Mouse (Mus musculus) bone marrow macrophage, adult 2 months (primary cell): Measurements from ENCODE around the gene Terb2. TPM values are rescaled to one million over a fixed set of nuclear protein-coding genes. Genes with fewer than 3 reads are reported as not detected.

ENCODE experiments used
- H3K27ac ChIP-seq: 2 replicates; pipeline ENCODE4 v1.5.1; 2012; ENCODE audit warnings: low read depth, low read length; ENCODE audit not compliant: insufficient read depth
- H3K4me1 ChIP-seq: 2 replicates; pipeline ENCODE4 v1.6.1; 2012; ENCODE audit warnings: low read length; ENCODE audit not compliant: control insufficient read depth, insufficient read depth
- H3K4me3 ChIP-seq: 2 replicates; pipeline ENCODE4 v1.5.1; 2012; ENCODE audit warnings: mild to moderate bottlenecking, low read length, moderate library complexity; ENCODE audit not compliant: insufficient read depth
- CTCF ChIP-seq: IDR thresholded peaks from 2 replicates; pipeline ENCODE4 v1.5.1; 2012; ENCODE audit warnings: low read depth, mild to moderate bottlenecking, low read length, moderate library complexity
- POLR2A ChIP-seq: IDR thresholded peaks from 2 replicates; pipeline ENCODE4 v1.6.1; 2012; ENCODE audit warnings: mild to moderate bottlenecking, low read depth, low read length, borderline replicate concordance
- polyA plus RNA-seq: library from polyadenylated mRNA; stranded (reverse); fragments of >200 nt; gene quantifications from 2 replicates; pipeline ENCODE4 v1.2.4, GENCODE M21; 2012; ENCODE audit not compliant: missing spikeins, insufficient read depth, insufficient read length

The Terb2 gene
- polyA plus RNA-seq, 1 experiment: not detected

- H3K4me1 ChIP-seq: peaks cover 23% of the 10 kb centered on the region
- TF ChIP-seq CTCF (no peak), POLR2A (no peak)
- H3K4me3 ChIP-seq: no peak overlapping the region
- no peak overlapping the region for H3K27ac ChIP-seq
Observed at GRCm38 (mm10) chr2:122241935-122242334, 55.9 kb downstream of the Terb2 start.

DNA sequence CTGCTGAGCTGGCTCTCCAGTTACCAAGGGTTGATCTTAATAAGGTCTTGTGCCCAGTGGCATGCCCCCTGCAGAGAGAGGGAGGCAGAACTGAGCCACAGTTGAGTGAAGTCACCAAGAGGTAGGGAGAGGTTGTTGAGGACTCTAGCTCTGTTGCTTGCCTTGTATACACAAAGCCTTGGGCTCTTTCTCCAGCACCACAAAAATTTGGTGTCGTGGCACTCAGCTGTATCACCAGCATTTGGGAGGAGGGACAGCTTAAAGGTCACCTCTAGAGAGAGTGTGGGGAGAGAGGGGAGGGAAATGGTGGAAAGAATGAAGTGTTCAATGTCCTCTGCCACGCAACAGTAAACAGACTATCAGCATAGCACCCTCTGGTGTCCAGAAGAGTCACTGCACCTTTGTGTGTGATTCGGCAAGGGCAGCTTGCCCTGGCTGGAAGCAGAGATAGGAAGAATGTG is 57.6 kb downstream of the Terb2 start:
- no peak overlapping the region for H3K27ac ChIP-seq
- peaks cover 17% of the 10 kb centered on the region for H3K4me1 ChIP-seq
- TF ChIP-seq CTCF (peak; percentile 79; the same call in 1 of the 2 replicates), POLR2A (no peak)
- no peak overlapping the region for H3K4me3 ChIP-seq

GRCm38 (mm10) chr2:122247786-122248185 is 61.7 kb downstream of the Terb2 start:
- Histone ChIP-seq H3K27ac (no peak overlapping the region), H3K4me3 (no peak overlapping the region), H3K4me1 (peaks cover 4% of the 10 kb centered on the region; the same call in 1 of the 2 replicates)
- no peak for TF ChIP-seq POLR2A
- TF ChIP-seq CTCF: no peak

- no peaks in the 10 kb centered on the region for H3K4me1 ChIP-seq
- no peak overlapping the region for H3K27ac ChIP-seq
- no peak overlapping the region for H3K4me3 ChIP-seq
- TF ChIP-seq POLR2A (no peak), CTCF (no peak)
Observed at GRCm38 (mm10) chr2:122255997-122256396, 69.9 kb downstream of the Terb2 start.

Other genes starting within 250 kb of the Terb2 start
- 22.1 and 23.8 TPM in 2 replicates for gene Ctdspl2, start 230.3 kb upstream of the Terb2 start, polyA plus RNA-seq
- not detected in 2 replicates for gene Mageb3, start 230.2 kb upstream of the Terb2 start, polyA plus RNA-seq
- 3.9 and 5.4 TPM in 2 replicates for gene Eif3j1, start 157.7 kb upstream of the Terb2 start, polyA plus RNA-seq
- 15.3 and 16.4 TPM in 2 replicates for gene Spg11, start 67.9 kb upstream of the Terb2 start, polyA plus RNA-seq
- gene B2m, start 38.6 kb upstream of the Terb2 start, polyA plus RNA-seq: 8,073 and 8,193 TPM in 2 replicates
- gene Trim69, start 25.6 kb upstream of the Terb2 start, polyA plus RNA-seq: not detected in 2 replicates
- gene Patl2, start 83 bp upstream of the Terb2 start, polyA plus RNA-seq: 0.23 and 0.33 TPM in 2 replicates
- gene Sord, start 48.5 kb downstream of the Terb2 start, polyA plus RNA-seq: 70.4 and 74.9 TPM in 2 replicates
- gene Duox2, start 112.2 kb downstream of the Terb2 start, polyA plus RNA-seq: not detected in 2 replicates
- not detected in 2 replicates for gene Duoxa2, start 112.6 kb downstream of the Terb2 start, polyA plus RNA-seq
- gene Duoxa1, start 127.5 kb downstream of the Terb2 start, polyA plus RNA-seq: not detected in 2 replicates
- gene Duox1, start 129.4 kb downstream of the Terb2 start, polyA plus RNA-seq: not detected in 2 replicates
- gene Shf, start 182.9 kb downstream of the Terb2 start, polyA plus RNA-seq: 2.6 TPM in 2 replicates
- gene Slc28a2, start 240.2 kb downstream of the Terb2 start, polyA plus RNA-seq: 22.4 and 29.6 TPM in 2 replicates